Mouse (Mus musculus) spleen, adult 2 months (tissue): ENCODE data around the gene Myg1.

ENCODE experiments used
- CTCF ChIP-seq: fragments of 200-500 bp; IDR thresholded peaks from 2 replicates; pipeline ENCODE4 v1.5.1; 2011; ENCODE audit warnings: mild to moderate bottlenecking, inconsistent platforms; ENCODE audit not compliant: insufficient read depth, insufficient read length, insufficient replicate concordance; ENCODE audit errors: extremely low read depth
- POLR2A ChIP-seq: fragments of 200-500 bp; IDR thresholded peaks from 2 replicates; pipeline ENCODE4 v1.6.1; 2011; ENCODE audit warnings: low read depth, low read length, inconsistent platforms

DNA sequence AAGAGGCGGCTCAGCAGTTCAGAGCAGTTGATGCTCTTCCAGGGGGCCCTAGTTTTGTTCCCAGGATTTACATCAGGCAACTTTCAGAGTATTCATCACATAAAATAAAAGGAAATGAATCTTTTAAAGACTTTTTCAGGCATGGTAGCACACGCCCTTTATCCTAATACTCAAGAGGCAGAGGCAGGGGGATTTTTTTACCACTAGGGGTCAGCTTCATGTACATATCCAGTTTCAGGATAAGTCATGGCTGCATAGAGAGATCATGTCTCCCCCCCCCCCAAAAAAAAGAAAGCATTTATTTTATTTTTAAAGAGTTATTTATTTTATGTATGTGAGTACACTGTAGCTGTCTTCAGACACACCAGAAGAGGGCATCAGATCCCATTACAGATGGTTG is 22.5 kb downstream of the Myg1 start:
- TF ChIP-seq POLR2A (no peak), CTCF (no peak)
